Mouse (Mus musculus): Measurements from ENCODE around the gene Ap3d1. TPM values are rescaled to one million over a fixed set of nuclear protein-coding genes. Genes with fewer than 3 reads are reported as not detected.

Ap3d1 gene
- polyA plus RNA-seq, 1 experiment, result 136 TPM

GRCm38 (mm10) chr10:80776358-80776869, 34.4 kb upstream of the Ap3d1 start:
- WGBS, result 85% methylated on average over 6 of the region's 6 CpGs
- TF ChIP-seq POLR2A (IDR thresholded peaks at IDR 0.05; ENCODE audit: borderline replicate concordance, extremely low read depth, low read depth, low read length) (no peak), CTCF (IDR thresholded peaks at IDR 0.05; ENCODE audit: insufficient read depth, low read length) (no peak)
- no peak overlapping the region for H3K4me3 ChIP-seq (replicated peaks; ENCODE audit: extremely low read depth, low read depth, low read length)
- no peak for DNase-seq
- no peaks in the 10 kb centered on the region for H3K4me1 ChIP-seq (ENCODE audit: control insufficient read depth, insufficient read depth, low read length)

GRCm38 (mm10) chr10:80775731-80776130, 33.7 kb upstream of the Ap3d1 start:
- no peak for TF ChIP-seq CTCF (IDR thresholded peaks at IDR 0.05; ENCODE audit: insufficient read depth, low read length)
- DNase-seq, result no peak
- 89% methylated on average over 4 of the region's 4 CpGs for WGBS
- Histone ChIP-seq H3K4me3 (replicated peaks; ENCODE audit: extremely low read depth, low read depth, low read length) (no peak overlapping the region), H3K4me1 (ENCODE audit: control insufficient read depth, insufficient read depth, low read length) (no peaks in the 10 kb centered on the region)

GRCm38 (mm10) chr10:80774981-80775380, 32.9 kb upstream of the Ap3d1 start:
- DNase-seq, result no peak
- TF ChIP-seq CTCF (IDR thresholded peaks at IDR 0.05; ENCODE audit: insufficient read depth, low read length), result no peak
- TF ChIP-seq POLR2A (IDR thresholded peaks at IDR 0.05; ENCODE audit: borderline replicate concordance, extremely low read depth, low read depth, low read length), result no peak
- WGBS, result 84% methylated on average over 4 of the region's 4 CpGs
- no peak overlapping the region for H3K4me3 ChIP-seq (replicated peaks; ENCODE audit: extremely low read depth, low read depth, low read length)
- H3K4me1 ChIP-seq (ENCODE audit: control insufficient read depth, insufficient read depth, low read length), result no peaks in the 10 kb centered on the region

GRCm38 (mm10) chr10:80774549-80774948, 32.5 kb upstream of the Ap3d1 start:
- TF ChIP-seq POLR2A (IDR thresholded peaks at IDR 0.05; ENCODE audit: borderline replicate concordance, extremely low read depth, low read depth, low read length) (no peak), CTCF (IDR thresholded peaks at IDR 0.05; ENCODE audit: insufficient read depth, low read length) (peak; percentile 96)
- no peak overlapping the region for H3K4me3 ChIP-seq (replicated peaks; ENCODE audit: extremely low read depth, low read depth, low read length)
- H3K4me1 ChIP-seq (ENCODE audit: control insufficient read depth, insufficient read depth, low read length), result no peaks in the 10 kb centered on the region
- WGBS, result 36% methylated on average over 2 of the region's 2 CpGs
- peak; percentile 68 for DNase-seq

DNA sequence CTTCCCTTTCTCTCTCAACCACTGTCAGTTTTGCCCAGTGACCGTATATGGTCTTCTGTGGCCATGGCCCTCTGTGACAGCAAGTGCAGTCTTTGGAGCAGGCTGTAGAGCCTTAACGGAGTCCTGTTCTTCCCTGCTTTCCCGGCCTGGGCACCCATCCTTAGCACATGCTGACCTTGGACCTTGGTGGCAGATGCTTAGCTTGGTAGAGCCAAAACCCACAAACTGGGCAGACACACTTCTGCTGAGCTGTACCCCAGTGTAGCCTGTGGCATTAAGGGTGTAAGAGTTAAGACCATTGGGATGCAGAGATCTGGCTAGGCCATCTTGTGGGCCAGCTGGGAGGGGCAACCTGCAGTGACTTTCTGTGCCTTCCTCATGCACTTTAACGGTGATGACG, 31.8 kb upstream of the Ap3d1 start:
- Histone ChIP-seq H3K4me3 (replicated peaks; ENCODE audit: extremely low read depth, low read depth, low read length) (no peak overlapping the region), H3K4me1 (ENCODE audit: control insufficient read depth, insufficient read depth, low read length) (no peaks in the 10 kb centered on the region)
- DNase-seq, result no peak
- WGBS, result 74% methylated on average over 5 of the region's 5 CpGs
- TF ChIP-seq POLR2A (IDR thresholded peaks at IDR 0.05; ENCODE audit: borderline replicate concordance, extremely low read depth, low read depth, low read length) (no peak), CTCF (IDR thresholded peaks at IDR 0.05; ENCODE audit: insufficient read depth, low read length) (no peak)

DNA sequence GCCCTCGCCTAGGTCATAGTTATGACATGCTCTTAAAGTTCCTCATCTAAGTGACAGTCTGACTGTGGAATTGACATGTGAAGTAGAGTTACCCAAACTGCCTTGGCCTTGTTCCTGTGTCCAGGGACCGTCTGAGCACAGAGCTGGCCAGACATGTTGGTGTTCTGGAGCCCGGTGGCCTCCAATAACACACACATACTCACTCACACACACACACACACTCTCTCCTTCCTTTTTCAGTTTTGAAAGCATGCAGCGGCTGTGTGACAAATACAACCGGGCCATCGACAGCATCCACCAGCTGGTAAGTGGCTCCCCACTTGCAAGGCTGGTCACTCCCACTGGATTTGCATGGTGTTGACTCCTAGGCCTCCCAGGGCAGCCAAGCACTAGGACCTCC, 26.3 kb upstream of the Ap3d1 start:
- 69% methylated on average over 6 of the region's 6 CpGs for WGBS
- no peak for DNase-seq
- no peak for TF ChIP-seq CTCF (IDR thresholded peaks at IDR 0.05; ENCODE audit: insufficient read depth, low read length)
- TF ChIP-seq POLR2A (IDR thresholded peaks at IDR 0.05; ENCODE audit: borderline replicate concordance, extremely low read depth, low read depth, low read length), result no peak
- H3K4me3 ChIP-seq (replicated peaks; ENCODE audit: extremely low read depth, low read depth, low read length), result no peak overlapping the region
- peaks cover 4% of the 10 kb centered on the region; the same call in 1 of the 2 replicates for H3K4me1 ChIP-seq (ENCODE audit: control insufficient read depth, insufficient read depth, low read length)

DNA sequence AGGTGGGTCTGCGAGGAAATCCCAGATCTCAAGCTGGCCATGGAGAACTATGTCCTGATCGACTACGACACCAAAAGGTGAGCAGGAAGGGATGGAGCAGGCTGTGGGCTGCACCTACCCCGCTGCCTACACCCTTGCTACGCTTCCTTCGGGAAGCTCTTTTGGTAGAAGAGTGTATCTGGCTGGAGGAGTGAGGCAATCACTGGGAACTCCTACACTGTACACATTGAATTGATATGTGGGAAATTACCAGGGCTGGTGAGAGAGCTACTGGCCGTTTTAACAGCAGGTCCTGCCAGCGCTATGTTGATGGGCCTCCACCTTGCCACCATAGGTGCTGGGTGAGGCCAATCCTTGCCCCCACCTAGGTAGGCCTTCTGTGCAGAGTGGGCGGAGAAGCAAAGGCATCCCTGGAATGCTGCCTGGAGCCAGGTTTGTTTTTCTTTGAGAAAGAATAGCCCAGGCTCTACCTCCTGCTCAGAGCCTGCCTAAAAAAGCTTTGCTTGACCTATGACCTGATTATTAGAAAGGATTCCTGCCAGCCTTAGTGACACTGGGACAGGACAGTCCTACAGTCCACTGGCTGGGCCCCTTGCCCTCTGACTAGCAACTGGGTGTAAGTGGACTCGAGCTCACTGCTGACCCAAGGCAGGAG, 24.2 kb upstream of the Ap3d1 start:
- Histone ChIP-seq H3K4me1 (ENCODE audit: control insufficient read depth, insufficient read depth, low read length) (peaks cover 4% of the 10 kb centered on the region; the same call in 1 of the 2 replicates), H3K4me3 (replicated peaks; ENCODE audit: extremely low read depth, low read depth, low read length) (no peak overlapping the region)
- 69% methylated on average over 10 of the region's 10 CpGs for WGBS
- peak; percentile 35 for DNase-seq
- TF ChIP-seq CTCF (IDR thresholded peaks at IDR 0.05; ENCODE audit: insufficient read depth, low read length) (no peak), POLR2A (IDR thresholded peaks at IDR 0.05; ENCODE audit: borderline replicate concordance, extremely low read depth, low read depth, low read length) (no peak)

DNA sequence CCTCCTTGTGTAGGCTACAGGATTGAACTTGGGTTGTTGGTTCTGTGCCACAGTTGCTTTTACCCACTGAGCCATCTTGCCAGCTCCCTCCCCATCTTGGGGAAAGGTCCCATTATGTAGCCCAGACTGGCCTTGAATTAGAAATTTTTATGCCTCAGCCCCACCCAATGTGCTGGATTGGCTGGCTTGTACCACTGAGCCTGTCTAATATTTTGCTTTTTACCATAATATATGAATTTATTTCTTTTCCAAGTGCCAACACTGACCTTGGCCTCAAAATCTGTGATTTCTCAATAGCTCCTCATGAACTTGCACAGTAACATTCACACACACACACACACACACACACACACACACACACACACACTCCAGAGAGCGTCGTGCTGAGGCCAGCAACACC, 23.7 kb upstream of the Ap3d1 start:
- Histone ChIP-seq H3K4me1 (ENCODE audit: control insufficient read depth, insufficient read depth, low read length) (peaks cover 7% of the 10 kb centered on the region), H3K4me3 (replicated peaks; ENCODE audit: extremely low read depth, low read depth, low read length) (no peak overlapping the region)
- DNase-seq, result no peak
- WGBS, result 48% methylated on average over 2 of the region's 2 CpGs
- TF ChIP-seq POLR2A (IDR thresholded peaks at IDR 0.05; ENCODE audit: borderline replicate concordance, extremely low read depth, low read depth, low read length), result no peak
- TF ChIP-seq CTCF (IDR thresholded peaks at IDR 0.05; ENCODE audit: insufficient read depth, low read length), result no peak

GRCm38 (mm10) chr10:80763502-80763901, 21.4 kb upstream of the Ap3d1 start:
- no peak overlapping the region for H3K4me3 ChIP-seq (replicated peaks; ENCODE audit: extremely low read depth, low read depth, low read length)
- no peak for DNase-seq
- TF ChIP-seq CTCF (IDR thresholded peaks at IDR 0.05; ENCODE audit: insufficient read depth, low read length) (no peak), POLR2A (IDR thresholded peaks at IDR 0.05; ENCODE audit: borderline replicate concordance, extremely low read depth, low read depth, low read length) (no peak)
- H3K4me1 ChIP-seq (ENCODE audit: control insufficient read depth, insufficient read depth, low read length), result peaks cover 7% of the 10 kb centered on the region
- WGBS, result 78% methylated on average over 2 of the region's 2 CpGs

DNA sequence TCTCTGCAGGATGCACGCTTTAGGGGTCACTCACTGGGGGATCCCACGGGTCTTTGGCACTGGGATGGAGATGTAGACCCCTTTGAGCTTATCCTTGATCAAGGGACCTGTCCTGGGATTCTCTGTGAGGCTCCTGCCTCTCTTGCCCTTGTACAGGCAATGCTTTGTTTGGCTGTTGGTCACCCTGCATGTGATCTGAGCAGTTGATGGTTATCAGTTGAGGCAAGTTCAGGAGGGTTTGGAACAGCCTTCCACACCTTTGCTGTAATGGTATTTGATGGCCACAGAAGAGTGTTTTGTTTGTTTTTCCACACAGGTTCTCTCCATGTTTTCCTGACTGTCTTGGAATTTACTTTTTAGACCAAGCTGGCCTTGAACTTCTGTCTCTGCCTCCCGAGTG, 19.8 kb upstream of the Ap3d1 start:
- no peak for TF ChIP-seq POLR2A (IDR thresholded peaks at IDR 0.05; ENCODE audit: borderline replicate concordance, extremely low read depth, low read depth, low read length)
- TF ChIP-seq CTCF (IDR thresholded peaks at IDR 0.05; ENCODE audit: insufficient read depth, low read length), result no peak
- DNase-seq, result no peak
- Histone ChIP-seq H3K4me3 (replicated peaks; ENCODE audit: extremely low read depth, low read depth, low read length) (no peak overlapping the region), H3K4me1 (ENCODE audit: control insufficient read depth, insufficient read depth, low read length) (peaks cover 11% of the 10 kb centered on the region)
- 70% methylated on average over 3 of the region's 3 CpGs for WGBS
